In the genomic region with DNA sequence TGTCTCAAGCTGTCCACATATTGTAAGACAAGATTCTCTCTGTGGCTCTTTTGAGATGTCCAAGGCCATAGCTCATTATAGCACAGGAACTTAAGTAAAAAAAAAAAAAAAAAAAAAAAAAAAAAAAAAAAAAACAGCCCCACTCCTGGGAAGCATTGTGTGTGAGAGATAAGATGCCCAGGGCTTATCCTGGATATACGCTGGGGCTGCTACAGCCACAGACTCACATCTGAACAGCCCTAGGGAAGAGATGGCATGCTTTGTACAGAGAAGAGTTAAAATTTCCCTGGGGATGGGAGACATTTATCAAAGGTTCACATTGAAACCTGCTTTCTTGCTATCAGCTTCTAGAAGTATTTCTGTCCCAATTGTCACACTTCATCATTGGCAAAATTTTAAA, we compare ENCODE assay signal across 15 mouse cellular contexts.
"Had no signal": no experiment of that assay in that cellular context is flagged by ENCODE, and none has a peak within 500 bp of the region (broad histone marks: within the 10 kb centered on the region; RNA-seq: fewer than 3 reads in every experiment).

No protein-coding gene starts in this region.

- H3K27ac ChIP-seq: limb, embryonic 10.5 days; limb, embryonic 13.5 days; lung, embryonic 15.5 days had no signal

- H3K9ac ChIP-seq: limb, embryonic 13.5 days; lung, embryonic 15.5 days had no signal

- H3K4me1 ChIP-seq: limb, embryonic 10.5 days; lung, embryonic 15.5 days had no signal

- DNase-seq: kidney, adult 18-20 months; kidney, adult 9 months; kidney, postnatal 14 days; kidney, postnatal 4 days; lung, adult 18-20 months; lung, postnatal 10 days; lung, postnatal 36 days; midbrain, embryonic 14.5 days; thymus, adult 18-20 months; thymus, postnatal 36 days had no signal

- H3K27me3 ChIP-seq: limb, embryonic 13.5 days; lung, embryonic 15.5 days; megakaryocyte, embryonic 14.5 days had no signal

- H3K4me2 ChIP-seq: limb, embryonic 13.5 days; lung, embryonic 15.5 days; midbrain, embryonic 11.5 days had no signal

- H3K36me3 ChIP-seq: limb, embryonic 10.5 days; limb, embryonic 13.5 days; lung, embryonic 15.5 days had no signal

- H3K9me3 ChIP-seq: limb, embryonic 10.5 days; limb, embryonic 13.5 days; lung, embryonic 15.5 days; megakaryocyte, embryonic 14.5 days had no signal

- H3K4me3 ChIP-seq: limb, embryonic 10.5 days; limb, embryonic 13.5 days; lung, embryonic 15.5 days had no signal
